Mouse (Mus musculus) thymus, postnatal 0 days (tissue): ENCODE measurements around the gene Map2. TPM values are rescaled to one million over a fixed set of nuclear protein-coding genes. Genes with fewer than 3 reads are reported as not detected.
A peak's percentile ranks its signal among the peaks of the same experiment; 100 is the strongest.

Source experiments
- DNase-seq: peaks from one replicate; pipeline ENCODE4 v3.0.0-alpha.2; 2015; ENCODE audit warnings: low spot score
- polyA plus RNA-seq: library from polyadenylated mRNA; unstranded; fragments of >200 nt; fragmentation: Nextera tagmentation; extraction: Ambion mirVana; gene quantifications from 2 replicates; pipeline ENCODE4 v1.2.1, GENCODE M21; 2015

The Map2 gene
- 1.4 TPM in 2 replicates for polyA plus RNA-seq

DNA sequence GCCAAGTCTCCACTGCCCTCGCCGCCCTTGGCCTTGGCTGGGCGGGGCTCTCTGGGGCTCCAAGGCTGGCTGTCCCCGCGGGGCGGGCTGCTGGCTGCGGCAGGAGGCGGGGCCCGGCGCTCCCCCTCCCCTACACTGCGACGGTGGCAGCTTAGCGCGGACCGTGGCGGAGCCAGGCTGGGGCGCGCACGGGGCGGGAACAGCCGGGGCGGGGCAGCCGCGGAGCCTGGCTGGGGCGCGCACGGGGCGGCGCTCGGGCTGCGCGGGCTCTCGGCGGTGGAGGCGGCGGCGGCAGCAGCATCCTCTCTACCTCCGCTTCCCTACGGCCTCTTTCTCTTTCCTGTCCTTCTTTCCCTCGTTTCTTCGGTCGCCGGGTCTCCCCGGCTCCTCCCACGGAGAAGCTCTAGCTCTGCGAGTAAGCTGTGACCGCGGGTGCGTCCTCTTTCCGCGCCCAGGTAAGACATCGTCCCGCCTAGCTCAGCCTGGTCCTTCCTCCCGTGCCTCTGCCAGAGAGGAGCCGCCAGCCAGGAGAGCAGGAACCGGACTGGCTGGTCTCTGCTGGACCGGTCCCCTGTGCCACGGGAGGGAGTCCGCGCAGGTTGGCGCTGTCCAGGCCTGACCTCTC, at the start of gene Map2:
Gene Map2, plus strand, starts transcription at position 233 of the 625 bp plus-strand sequence.
- peak; percentile 5 for DNase-seq

DNA sequence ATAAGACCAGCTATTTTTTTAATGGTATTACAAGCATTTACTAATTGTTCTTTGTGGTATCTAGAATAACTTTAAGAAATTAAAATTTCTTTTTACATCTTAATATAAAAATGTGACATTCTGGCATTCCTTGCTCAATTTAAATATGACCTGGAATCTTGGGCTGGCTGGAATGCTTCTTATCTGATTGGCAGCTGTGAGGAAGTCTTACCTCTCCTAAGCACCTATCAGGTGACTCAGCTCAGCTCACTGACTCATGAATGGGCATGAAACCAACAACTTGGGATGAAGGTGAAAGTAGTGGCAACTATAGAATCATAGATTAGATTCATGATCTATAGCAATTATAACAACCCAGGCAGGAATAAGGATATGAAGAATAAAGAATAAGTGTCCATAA, 42.1 kb upstream of the Map2 start:
- DNase-seq: no peak

DNA sequence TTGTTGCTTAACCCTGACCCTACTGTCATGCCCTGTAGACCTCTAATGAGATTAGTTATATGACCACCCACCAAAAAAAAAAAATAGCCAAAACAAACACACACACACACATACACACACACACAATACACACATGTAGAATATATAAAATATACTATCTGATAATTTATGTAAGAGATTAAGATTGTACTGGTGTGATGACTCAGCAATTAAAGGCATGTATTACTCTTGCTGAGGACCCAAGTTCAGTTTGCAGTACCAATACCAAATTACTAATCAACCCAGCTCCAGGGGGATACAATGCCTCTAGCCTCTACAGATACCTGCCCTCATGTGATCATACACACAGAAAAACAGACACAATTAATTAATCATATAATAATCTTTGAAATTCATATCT, 39.7 kb upstream of the Map2 start:
- DNase-seq: no peak

DNA sequence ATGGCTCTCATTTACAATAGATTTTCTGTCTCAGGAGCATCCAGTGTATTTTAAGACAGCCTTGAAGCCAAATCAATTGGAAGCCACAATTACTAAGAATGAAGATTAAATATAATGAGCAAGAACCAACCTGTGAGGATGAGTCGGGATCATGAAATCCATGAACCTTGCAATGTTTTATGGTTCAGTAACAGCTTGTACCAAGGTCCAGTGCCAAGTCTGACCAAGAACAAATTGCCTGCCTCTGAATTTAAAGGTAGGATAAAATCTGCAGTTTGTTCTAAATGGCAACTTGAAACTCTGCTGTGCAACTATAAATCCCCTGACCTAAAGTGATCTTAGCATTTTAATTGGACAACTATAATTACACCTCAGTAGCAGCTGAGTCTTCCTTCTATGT, 34.4 kb upstream of the Map2 start:
- DNase-seq: no peak

DNA sequence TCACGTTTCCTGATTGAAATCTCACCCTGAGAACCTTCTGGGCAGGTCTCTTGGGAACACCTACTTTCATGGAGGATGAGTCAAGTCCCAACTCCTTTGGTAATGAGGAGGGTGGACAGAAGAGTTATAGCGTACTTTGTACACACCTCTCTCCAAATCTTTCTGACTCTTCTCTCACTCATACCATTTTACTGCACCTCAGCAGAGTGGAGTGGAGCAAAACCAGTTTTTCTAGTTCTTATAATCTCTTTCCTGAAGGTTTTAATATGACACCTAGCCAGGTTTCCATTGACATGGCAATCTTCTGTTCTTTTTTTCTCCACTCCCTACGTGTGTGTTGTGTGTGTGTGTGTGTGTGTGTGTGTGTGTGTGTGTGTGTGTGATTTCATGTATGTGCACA, 29.9 kb upstream of the Map2 start:
- DNase-seq: no peak

DNA sequence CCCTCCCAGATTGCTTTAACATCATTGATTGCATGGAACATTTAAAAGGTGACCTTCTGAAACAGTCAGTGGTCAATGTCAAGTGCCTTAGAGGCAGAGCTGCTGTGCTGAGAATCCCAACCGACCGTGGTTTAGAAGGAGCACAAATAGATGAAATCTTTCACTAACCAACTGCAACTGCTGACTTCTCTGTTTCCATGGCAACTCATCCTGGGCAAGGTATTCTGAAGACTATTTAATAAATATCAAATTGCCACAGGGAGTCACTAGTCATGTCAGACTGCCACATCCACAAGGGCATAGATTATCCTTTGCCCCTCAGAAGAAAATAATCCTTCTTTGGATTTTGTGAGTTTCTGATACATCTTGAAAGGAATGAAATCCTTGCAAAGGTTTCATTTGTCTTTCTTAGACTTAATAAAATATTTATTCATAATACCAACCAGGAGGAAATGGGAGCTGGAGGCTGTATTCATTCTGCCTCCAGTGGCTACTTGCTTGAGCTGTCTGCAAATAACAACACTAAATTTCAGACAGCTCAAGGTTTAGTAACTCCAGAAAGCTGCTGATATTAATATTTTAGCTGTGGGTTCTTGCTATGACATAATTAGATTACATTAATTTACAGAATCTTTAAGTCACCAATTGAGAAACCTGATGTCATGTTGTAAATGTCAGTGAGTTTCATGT, 26.1 kb upstream of the Map2 start:
- DNase-seq: no peak

DNA sequence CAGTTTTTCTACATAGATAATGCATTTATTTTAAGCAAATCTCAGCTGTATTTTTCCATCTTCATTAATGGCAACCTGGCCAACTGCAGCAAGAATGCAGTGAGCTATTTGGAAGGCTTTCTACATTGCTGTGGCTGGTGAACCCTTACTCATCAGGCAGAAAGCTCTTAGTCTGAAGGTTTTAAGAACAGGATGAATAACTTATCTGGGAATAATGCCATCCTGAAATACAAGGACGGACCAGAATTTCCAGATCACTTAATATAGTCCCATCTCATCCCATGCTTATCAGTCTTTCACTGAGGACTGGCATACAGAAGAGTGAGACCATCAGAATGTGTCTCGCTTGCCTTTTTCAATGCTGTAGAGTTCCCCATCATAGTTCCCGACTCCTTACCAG, 24.3 kb upstream of the Map2 start:
- no peak for DNase-seq

DNA sequence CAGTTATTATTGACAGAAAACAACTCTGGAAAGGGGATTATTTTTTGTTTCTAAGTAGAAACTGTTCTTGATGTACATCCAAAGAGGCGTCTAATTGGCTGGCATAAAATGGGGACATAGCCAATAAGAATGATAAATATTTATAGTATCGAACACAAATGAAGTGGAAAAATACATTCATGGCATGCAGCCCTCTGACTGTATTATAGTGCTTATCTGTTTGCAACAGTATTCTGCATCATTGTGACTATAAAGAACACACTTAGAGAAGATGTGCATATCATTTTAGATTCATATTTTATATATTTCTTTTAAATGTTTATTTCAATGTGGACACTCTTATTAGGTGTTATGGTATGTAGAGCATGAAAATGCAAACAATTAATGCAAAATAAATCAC, 17.9 kb upstream of the Map2 start:
- no peak for DNase-seq

DNA sequence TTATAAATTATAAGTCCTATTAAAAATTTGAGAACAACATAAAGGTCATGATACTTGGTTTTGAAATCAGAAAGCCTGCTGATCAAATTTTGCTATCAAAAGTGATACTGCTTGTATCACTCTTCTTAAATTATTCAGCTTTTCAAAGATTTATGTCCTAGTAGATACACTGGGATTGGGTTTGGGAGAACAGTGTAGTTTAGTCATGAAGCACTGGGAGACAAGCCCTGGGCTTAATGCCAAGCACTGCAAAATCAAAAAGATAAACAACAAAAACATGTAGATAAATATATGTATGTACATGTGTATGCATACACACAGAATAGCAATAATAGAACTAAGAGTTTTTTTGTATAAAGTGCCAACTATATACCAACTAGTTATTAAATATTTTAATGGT, 17.5 kb upstream of the Map2 start:
- DNase-seq: no peak

DNA sequence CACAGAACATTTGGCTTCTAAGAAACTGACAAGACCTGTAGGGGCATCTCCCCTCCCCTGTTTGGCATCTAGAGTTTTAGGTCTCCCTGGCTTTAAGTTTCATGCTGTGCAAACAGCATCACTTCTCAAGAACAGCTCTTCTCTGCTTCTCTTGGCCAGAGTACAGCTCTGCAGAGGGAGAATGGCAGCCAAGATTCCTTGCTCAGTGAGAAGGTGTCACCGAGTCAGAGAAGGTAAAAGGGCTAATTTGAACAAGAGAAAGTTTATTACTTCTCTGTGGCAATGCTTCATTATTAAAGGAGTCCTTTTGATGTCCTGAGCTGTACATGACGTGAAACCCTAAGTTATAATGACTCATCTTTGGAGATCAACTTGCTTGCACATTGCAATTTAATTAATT, 10.4 kb upstream of the Map2 start:
- no peak for DNase-seq

DNA sequence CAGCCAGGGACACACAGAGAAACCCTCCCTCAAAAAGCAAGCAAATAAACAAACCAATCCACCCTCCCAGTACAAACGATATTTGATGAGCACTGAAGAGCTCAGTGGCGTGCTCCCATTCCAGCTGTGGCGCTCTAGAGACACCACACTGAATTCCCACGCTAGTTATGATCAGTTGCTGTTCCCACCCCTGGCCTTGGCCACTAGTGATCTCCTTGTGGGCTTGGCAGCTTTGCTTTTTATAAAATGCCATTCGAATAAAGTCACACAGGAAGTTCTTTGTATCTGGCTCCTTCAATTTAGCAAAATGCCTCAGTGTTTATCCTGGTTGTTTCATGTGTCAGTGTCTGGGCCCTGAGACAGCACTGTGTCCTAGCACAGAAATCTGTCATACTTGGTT, 6.4 kb upstream of the Map2 start:
- no peak for DNase-seq

DNA sequence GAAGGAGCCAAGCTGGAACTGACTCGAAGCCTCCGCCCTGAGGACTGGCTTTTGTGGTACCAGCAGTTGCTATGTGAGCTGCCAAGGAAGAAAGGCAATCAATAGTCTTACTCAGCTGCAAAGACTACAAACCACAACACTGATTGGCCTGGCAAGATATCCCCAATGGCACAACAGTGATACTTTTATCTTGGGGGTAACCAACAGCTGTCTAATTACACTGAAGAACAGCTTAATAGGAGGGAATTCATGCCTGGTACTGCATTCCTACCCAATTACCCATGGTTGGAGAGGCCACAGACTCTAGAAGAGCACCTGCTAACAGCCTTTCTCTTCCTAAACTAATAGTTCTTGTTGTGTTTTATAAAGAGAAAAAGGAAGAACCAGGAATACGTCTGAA, 2.9 kb upstream of the Map2 start:
- DNase-seq: no peak

DNA sequence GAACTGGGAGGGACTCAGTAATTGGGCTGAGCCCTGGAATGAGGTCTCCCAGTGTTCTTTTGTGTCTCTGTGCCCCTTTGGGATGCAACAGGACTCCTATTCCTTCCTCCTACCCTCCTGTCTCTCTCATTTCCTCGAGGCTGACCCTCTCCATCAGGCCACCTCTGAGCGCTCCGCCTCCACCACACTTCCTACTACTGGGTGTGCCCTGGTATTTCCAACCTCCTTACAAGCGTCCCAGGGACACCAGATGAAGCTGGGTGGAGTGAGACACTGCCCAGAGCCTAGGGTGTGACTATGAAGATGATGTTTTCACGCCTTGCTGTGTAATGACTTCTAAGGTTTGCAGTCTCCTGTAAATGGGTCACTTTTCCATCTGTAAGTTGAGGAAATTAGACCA, 1.4 kb upstream of the Map2 start:
- DNase-seq: no peak

DNA sequence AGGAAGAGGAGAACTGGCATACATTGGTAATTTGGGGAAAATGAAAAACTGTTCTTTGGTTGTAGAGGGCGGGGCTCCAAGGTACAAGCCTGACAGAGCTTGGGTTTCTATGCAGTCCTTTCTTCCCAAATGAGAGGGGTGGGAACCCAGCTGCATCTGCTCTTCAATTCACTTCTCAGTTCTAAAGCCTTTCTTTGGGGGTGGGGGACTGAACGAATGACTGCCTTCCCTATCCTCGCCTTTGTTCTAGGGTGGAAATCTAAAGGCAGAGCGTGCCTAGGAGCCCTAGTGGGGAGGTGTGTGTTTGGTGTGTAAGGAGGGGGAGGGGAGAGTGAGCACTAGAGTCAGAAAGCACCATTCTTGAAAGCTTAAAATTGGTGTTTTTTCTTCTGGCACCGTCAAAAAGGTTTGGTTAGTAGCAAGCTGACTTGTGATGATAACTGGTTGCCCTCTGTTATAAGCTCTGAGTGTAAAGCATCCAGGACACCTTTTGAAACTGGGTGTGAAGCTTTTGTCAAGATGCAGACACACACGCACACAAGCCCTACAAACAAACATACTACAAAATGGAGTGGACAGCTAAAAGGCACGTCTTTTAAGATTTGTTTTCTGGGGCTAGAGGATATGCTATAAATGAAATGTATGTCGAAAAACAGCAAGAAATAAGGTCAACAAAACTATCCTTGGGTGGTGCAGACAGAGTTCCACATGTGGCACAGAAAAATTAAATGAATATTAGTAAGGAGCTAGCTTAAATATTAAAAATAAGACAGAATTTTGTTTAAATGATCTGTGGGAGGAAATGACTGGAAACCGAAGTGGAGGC, 1.2 kb downstream of the Map2 start:
- no peak for DNase-seq

DNA sequence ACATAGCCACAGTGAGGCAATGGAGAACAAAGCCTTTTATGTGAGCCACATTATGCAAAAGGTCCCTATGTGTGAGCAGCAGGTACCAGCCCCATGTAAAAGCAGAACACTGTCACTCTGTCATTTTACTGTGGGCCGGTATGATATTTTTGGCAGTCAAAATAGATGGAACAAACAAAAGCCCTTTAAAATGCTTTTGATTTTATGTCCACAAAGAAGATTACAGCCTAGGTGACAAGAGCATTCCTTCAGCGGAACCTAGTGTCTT, 1.7 kb downstream of the Map2 start:
- no peak for DNase-seq

DNA sequence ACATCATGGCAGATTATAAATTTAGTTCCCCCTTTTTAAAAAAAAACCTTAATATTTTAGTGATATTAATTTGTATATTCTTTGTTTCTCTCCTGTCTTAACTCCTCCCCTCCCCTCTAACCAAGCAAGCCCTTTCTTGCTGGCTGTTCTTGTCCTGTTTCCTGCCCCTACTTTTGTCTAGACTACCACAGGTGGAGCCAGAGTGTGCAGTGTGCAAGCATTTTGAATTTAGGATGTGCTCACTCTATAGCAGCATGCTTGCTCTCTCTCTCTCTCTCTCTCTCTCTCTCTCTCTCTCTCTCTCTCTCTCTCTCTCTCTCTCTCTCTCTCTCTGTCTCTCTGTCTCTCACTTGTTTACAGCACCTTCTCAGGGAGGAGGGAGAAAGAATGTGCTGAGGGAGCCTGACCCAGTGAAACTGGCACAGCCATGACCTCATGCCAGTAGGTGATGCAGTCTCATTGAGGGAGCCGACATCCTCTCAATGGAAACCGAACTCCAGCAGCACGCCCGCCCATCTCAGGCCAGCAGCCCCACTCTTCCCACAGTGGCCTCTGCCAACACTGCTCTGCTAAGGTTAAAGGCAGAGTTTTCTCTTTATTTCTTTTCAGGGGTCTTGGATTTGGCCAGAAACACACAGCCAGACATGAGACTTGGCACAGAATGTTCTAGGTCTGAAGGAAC, 2.6 kb downstream of the Map2 start:
- no peak for DNase-seq

DNA sequence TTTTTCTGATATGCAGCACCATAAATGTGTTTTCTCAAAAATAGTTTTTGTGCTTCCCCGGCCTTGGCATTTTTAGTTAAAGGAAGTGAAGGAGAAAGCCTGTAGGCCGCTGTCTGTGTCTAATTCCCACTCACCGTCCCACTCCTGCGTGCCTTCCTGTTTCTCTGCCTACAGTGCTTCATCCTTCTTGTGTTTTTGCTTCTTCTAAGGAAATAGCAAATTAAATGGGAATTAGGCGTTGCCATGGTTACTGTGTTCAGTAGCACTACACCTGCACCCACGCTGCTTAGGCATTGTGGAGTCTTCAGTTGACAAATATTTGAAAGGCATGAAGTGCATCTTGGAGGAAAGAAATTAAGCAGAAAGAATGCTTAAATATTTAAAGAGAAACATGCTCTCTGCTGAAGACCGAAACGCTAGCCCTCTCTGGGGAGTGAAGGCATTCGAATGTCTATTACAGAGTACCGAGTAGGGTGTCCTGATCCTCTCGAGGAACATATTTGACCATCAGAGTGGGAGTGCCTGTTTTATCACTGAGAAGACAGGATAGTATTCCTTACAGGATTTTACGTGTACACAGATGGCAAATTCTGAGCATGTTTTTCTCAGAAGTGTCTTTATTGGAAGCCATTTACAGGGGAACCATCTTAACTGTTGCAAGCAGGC, 12.1 kb downstream of the Map2 start:
- no peak for DNase-seq

DNA sequence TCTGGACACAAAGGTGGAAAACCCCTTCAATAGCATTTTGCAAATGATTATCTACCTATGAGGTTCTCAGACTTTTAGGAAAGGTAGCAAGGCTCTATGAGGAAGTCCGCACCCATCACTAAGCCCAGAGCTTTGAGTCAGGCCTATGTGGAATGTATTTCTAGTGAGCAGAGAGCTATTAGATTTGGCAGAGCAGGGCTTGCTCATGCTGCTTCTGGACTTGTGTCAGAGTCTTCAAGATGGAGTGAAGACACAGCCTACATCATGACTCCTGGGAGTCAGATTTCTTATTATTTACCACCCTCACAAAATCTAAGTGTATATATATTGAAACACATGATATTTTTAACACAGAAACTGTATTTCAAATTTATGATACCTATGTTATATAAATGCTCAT, 17.3 kb downstream of the Map2 start:
- no peak for DNase-seq

DNA sequence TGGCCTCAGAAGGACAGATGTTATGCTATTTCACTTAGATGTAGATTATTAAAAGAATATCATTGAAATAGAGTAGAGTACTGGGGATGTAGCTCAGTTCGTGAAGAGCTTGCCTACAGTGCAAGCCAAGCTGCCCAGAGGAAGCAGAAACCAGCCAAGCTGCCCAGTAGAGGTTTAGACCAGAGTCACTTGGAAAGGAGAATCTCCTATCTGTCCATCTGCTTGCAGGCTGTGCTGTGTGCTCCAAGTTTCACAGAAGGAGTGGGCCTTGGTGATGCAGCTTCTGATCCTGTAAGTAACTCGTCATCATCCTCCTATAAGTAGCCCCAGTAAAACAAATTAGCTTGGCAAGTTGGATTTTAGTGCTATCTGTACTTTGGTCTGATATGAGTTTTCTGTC, 17.8 kb downstream of the Map2 start:
- no peak for DNase-seq

DNA sequence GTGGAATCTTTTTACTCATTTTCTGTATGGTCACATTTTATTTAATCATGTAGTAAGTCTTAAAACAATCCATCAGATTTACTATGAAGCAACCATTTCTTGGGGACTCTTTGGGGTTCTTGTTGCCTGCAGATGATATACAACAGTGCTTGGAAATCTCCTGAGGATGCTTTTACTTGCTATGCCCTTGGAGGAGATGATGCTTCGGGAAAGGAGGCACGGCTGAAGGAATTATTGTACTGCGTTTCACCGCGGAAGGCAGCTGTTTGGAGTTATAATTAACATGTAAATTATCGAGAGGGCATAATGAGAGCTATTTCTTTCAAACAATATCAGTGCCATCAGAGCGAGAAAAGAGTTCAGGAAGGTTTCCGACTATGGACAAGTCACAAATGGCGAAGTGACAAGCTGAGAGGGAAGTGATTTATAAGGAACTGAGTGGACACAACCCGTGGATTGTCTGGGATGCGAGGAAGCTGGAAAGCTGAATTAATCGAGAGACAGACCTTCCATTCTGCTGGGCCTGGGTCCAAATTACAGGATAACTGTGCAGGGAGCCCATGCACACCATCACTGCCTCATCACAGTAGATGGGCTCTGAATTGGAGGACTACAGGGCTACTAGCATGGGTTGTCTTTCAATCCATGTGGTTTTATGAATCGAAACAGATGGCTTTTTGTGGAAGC, 20.1 kb downstream of the Map2 start:
- DNase-seq: no peak

DNA sequence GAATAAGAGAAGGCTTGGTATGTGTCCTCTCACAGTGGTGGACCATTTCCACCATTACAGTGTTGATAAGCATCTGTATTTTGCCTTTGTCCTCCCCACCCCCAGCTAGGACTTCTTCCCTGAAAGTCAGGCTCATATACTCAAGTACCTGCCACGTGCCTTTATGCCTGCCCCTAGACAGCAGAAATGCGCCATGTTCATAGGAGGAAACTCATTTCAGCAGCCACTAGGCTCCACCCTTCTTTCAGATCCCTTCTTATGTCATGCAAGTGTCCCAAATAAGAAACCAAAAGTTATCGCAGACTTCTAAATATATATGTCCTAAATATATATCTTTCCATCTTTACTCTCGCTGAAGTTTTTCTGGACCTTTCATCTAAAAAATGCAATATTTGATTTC, 21.2 kb downstream of the Map2 start:
- no peak for DNase-seq
